Mouse (Mus musculus) testis, postnatal 10 days (tissue): ENCODE data around the gene Stim2.
A peak's percentile ranks its signal among the peaks of the same experiment; 100 is the strongest.

Experiments
- DNase-seq: peaks from one replicate; pipeline ENCODE4 v3.0.0; 2021; ENCODE audit warnings: low spot score

Gene Stim2

DNA sequence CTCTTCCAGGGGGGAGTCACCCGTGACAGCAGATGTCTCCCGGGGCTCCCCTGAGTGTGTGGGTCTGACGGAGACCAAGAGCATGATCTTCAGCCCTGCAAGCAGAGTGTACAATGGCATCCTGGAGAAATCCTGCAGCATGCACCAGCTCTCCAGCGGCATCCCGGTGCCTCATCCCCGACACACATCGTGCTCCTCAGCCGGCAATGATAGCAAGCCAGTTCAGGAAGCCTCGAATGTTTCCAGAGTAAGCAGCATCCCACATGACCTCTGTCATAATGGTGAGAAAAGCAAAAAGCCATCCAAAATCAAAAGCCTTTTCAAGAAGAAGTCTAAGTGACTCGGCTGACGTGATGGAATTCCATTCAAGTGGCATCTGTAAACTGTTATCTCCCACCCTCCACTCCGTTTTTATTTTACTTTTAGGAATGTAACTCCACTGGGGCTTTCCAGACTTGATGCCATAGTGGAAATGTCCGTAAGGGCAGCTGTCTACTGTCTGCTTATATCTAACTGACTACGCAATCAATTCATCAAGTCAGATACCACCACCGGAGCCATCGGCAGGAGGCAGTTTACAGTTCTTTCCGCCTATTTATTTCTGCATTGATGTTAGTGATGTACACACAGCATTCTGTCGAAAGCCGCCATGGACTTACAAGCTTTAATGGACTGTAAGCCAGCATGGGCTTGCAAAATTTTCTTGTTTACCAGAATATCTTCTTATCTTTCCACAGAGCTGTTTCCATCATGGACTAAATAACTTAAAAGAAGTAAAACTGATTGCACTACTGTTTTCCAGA is 120.3 kb downstream of the Stim2 start:
- no peak for DNase-seq

DNA sequence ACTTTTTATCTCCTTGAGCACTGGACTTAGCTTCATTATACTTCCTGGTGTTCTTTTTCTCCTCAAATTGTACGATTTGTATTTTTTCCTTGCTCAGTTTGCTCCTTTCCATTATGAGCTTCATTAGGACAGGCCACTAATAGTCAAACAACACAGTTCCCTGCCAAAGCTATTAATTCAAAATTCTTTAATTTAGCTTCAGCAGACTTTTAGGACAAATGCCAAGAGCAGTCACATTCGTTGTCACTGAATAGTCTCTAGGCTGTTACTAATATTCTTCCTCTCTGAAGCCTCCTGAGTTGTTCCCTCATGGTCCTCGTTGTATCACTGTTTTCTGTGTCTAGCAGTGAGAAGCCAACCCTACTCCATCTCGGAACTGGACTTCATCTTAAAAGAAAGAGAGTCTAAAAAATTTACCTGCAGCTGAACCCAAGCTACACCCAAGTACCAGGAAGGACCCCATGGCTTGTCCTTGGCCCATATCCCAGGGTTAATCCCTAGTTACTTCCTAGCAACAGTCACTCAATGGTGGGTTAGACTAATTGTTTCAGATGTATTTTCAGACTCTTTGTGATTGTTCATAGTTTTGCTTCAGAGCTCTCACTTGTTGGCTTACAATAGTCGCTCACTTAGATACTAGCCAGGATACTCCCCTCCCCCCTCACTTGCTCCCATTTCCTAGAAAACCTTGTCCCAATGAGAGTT is 149.9 kb downstream of the Stim2 start:
- no peak for DNase-seq

DNA sequence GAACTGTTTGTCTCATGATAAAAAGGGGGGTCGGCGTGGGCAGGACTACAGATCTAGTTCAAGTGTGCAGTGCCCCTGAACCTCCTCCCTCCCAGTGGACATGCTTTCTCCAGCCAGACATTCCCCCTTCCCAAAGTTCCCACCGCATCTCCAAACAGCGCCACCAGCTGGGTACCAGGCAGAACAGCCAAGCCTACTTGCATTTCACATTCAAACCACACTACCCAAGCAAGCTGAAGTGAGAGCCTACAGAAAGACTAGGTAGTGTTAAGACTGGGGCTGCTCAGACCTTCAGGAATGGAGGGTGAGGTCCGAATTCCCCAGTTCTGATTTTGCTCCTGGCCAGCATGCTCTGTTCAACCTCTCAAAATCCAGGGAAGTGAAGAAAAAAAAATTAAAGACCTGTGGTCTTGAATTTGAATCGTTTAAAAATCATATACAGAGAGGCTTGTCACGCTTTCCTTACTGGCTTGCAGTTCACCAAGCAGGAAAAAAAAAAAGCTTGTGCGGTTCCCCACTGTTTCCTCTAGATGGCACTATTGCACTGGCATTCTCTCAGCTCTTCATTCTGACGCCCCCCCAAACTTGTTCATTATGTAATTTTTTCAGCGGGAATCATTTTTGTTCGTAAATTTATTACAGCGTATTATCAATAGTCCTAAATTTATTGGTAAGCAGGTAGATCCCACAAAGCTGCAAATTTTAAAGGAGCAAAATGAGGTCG is 156.4 kb downstream of the Stim2 start:
- DNase-seq = peak; percentile 40

DNA sequence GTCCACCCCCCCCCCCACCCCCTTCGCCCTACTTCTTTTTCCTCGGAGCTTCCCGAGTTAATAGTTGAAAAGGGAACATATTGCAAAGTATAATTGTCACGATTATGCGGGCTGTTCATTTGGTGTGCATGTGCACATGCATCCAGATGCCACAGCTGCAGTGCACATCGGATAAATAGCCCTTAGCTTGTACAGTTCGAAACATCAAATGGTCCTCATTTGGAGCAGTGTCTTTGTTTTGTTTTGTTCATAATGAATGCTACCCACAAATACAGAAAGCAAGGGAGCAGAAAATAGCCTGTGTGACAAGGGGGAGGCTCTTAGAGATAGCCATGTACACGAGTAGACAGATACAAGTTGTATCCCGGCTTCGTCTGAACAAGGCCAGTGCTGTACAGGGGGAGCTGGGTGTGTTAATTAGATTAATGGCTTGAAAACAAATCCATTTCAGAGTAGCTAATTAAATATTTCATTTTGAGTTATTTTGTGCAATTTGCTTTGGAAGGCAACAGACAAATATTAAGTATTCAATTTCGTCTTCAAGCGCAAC is 157.0 kb downstream of the Stim2 start:
- DNase-seq = no peak

DNA sequence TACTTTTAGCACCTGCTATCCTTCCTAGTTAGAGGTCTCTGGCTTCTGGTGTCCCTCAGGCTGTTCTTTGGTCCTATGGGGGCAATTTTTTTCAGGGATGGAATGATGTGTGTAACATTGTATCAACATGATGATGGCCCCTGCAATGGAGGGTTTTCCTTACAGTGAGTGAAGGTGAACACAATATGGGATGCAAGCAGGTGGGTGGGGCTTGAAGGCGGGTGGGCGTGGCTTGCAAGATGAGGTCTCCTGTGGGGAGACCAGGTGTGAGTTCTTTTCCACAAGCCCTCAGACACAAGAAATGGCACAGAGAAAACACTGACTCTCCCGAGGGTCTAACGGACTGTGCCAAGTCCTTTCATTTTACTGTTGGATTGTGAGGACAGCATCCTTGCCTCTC is 157.6 kb downstream of the Stim2 start:
- DNase-seq = peak; percentile 54

DNA sequence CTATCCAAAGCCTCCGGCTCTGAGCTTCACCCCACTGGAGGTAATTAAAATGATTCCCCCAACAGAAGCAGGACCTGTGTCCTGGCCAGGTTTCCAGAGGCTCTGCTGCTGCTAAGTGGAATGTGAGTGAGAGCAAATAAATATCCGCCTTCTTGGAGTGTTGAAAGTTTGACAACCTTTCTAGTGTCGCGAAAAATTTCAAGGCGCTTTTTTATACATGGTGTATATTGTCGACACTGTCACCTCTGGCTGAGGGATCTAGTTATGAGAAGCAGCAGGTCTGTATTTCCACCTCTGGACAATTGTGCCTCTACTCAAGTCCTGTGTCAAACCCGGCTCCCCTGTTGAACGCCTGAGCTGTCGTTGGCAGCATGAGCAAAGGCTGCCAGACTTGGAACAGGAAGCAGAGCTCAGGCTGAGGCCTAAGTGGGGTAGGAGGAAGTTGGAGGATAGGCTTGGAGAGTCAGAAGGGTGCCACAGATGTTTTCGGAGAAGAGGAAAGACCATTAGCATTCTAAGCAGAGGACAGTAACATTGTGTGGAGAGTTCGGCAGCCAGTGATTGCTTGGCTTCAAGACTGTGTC is 158.7 kb downstream of the Stim2 start:
- no peak for DNase-seq

DNA sequence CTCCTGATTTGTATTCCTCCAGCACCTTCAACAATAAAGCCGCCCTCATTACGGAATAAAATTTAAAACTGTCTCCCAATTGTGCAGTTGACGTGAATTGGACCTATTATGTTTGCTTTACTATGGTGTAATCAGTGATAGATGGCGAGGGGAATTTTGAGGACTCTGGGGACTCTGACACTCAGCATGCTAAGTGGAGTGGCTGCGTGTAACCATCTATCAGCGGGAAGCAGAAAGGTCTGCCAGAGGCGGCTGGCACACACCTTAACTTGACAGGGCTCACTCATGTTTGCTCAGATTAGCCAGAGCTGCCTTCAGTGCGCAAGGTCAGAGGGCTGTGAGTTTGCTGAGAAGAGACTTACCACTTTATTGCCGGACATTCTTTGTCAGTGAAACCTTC is 159.9 kb downstream of the Stim2 start:
- no peak for DNase-seq

DNA sequence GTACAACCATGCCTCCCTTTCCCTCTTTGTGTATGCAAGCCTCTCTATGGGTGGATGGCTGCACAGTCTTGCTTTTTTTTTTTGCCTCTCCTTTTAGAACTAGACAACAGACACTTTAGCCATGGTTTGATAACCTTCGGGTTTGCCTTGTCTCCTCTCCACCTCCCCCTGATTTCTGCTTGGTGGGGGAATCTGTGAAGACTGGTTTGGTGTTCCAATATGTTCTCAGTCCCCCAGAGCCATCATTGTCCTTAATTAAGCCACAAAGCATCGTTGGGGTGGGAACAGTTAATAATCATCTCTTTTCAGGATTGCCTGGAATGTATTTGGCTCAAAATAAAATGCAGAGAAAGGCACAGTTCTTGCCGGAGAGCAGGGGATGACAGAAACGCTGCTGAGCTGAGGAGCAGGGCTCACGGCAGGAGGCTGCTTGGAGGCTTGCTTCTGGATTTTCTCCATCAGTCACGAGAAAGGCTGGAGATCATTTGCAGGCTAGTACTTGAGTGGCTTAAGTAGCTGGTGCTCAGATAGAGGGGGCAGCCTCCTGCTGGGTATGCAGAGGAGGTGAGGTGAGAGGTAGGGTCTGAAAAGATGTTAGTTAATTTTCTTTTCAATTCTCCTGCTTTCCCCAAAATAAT is 161.0 kb downstream of the Stim2 start:
- DNase-seq = no peak

DNA sequence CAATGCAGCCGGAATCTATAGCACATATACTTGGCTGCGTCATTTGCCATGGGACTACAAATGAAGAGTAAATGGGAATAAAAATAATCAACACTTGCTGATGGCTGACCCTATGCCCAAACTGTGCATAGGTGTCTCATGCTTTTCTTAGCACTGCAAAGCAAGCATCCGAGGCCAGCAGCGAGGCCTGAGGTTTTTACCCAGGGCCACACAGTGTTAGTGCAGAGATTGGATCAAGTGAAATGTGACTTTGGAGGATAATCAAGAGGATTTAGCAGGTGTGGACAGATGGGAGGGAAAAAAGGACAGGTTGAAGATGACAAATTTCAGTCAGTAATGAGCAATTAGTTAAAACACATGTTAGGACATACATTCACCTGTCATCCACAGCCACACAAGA is 162.3 kb downstream of the Stim2 start:
- no peak for DNase-seq

DNA sequence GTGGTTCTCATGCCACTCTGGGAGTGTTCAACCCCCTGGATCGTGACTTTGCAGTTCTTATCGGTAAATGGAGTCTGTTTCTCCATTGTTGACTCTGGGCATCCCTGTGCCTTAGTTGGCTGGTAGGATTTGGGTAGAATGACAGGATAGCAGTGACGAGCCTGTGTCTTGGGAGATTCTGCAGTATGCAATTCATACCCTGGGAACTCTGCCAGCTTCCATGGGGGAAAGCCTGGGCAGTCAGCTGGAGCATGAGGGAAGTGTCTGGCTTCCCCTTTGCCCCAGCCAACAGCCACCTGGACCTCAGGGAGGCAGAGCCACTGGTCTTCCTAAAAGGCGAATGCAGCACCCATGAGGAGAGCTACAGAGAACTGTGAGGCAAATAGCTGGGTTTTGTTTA is 165.6 kb downstream of the Stim2 start:
- DNase-seq = no peak
